Mouse (Mus musculus): ENCODE results near the gene Gmds. TPM values are rescaled to one million over a fixed set of nuclear protein-coding genes. Genes with fewer than 3 reads are reported as not detected.

The Gmds gene
- polyA plus RNA-seq, 1 experiment: 11.3 TPM

DNA sequence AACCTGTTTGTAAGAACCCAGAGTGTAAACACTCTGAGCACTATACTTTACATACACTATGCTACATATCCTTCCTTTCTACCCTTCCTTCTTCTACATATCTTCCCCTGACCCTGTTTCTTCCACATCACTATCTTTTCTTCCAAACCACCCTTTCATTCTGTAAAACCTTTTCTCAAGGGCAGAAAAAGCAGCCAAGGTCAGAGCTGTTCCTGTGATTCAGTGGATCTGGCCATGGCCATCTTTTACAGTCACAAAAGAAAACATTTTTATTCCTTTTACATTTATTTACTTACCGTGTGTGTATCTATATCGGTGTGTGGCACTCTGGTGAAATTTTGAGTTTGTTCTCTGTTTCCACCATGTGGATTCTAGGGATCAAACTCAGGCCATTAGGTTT is 418.8 kb downstream of the Gmds start:
- no peak overlapping the region for H3K27ac ChIP-seq (ENCODE audit: insufficient read depth, low read length)
- no peak for TF ChIP-seq POLR2A (IDR thresholded peaks at IDR 0.05; ENCODE audit: extremely low read depth, insufficient read depth, low read length)
- no peak for TF ChIP-seq CTCF (IDR thresholded peaks at IDR 0.05; ENCODE audit: extremely low read depth, insufficient read depth, low read length)
- H3K4me1 ChIP-seq (ENCODE audit: control insufficient read depth, insufficient read depth, low read length): no peaks in the 10 kb centered on the region
- no peak overlapping the region for H3K4me3 ChIP-seq (ENCODE audit: insufficient read depth, low read length)

- Histone ChIP-seq H3K4me1 (ENCODE audit: control insufficient read depth, insufficient read depth, low read length) (no peaks in the 10 kb centered on the region), H3K27ac (ENCODE audit: insufficient read depth, low read length) (no peak overlapping the region), H3K4me3 (ENCODE audit: insufficient read depth, low read length) (no peak overlapping the region)
- no peak for TF ChIP-seq CTCF (IDR thresholded peaks at IDR 0.05; ENCODE audit: extremely low read depth, insufficient read depth, low read length)
- no peak for TF ChIP-seq POLR2A (IDR thresholded peaks at IDR 0.05; ENCODE audit: extremely low read depth, insufficient read depth, low read length)
Measured at GRCm38 (mm10) chr13:31917387-31917786, 421.2 kb downstream of the Gmds start.

- TF ChIP-seq POLR2A (IDR thresholded peaks at IDR 0.05; ENCODE audit: extremely low read depth, insufficient read depth, low read length): no peak
- no peak for TF ChIP-seq CTCF (IDR thresholded peaks at IDR 0.05; ENCODE audit: extremely low read depth, insufficient read depth, low read length)
- Histone ChIP-seq H3K4me1 (ENCODE audit: control insufficient read depth, insufficient read depth, low read length) (no peaks in the 10 kb centered on the region), H3K27ac (ENCODE audit: insufficient read depth, low read length) (no peak overlapping the region), H3K4me3 (ENCODE audit: insufficient read depth, low read length) (no peak overlapping the region)
Measured at GRCm38 (mm10) chr13:31915748-31916147, 422.8 kb downstream of the Gmds start.

DNA sequence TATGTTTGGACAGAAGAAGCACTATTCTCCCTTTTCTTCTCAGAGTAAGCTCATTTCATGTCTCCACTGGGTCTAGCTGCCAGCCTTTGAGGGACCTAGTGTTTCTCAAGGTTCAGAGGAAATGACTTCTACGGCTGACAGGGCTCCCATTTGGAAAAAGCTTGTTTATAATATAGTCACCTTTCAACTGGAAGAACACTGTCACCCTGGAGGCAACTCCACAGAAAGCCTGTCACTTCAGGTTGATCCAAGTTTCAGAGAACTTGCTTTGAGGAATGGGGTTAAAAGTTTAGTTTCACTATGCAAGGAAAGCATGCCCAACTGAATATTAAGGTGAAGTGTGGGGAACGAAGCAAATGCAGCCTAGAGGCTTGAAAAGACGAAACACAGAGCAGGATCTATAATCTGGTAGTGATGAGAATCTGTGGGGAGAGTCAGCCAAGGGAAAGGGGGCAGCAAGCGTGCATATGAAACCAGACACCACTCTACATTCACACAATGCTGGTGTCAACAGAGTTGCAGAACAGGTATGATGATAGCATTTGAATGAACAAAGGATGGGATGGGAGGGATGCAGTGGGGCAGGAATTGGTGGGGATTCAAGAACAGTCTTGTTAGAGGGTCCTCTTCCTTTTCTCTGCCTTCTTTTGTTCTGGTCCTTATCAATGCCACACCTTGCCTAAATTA is 423.5 kb downstream of the Gmds start:
- no peak overlapping the region for H3K4me3 ChIP-seq (ENCODE audit: insufficient read depth, low read length)
- H3K4me1 ChIP-seq (ENCODE audit: control insufficient read depth, insufficient read depth, low read length): no peaks in the 10 kb centered on the region
- H3K27ac ChIP-seq (ENCODE audit: insufficient read depth, low read length): no peak overlapping the region
- TF ChIP-seq CTCF (IDR thresholded peaks at IDR 0.05; ENCODE audit: extremely low read depth, insufficient read depth, low read length) (no peak), POLR2A (IDR thresholded peaks at IDR 0.05; ENCODE audit: extremely low read depth, insufficient read depth, low read length) (no peak)

GRCm38 (mm10) chr13:31911956-31912355 is 426.6 kb downstream of the Gmds start:
- no peak for TF ChIP-seq CTCF (IDR thresholded peaks at IDR 0.05; ENCODE audit: extremely low read depth, insufficient read depth, low read length)
- TF ChIP-seq POLR2A (IDR thresholded peaks at IDR 0.05; ENCODE audit: extremely low read depth, insufficient read depth, low read length): no peak
- H3K4me1 ChIP-seq (ENCODE audit: control insufficient read depth, insufficient read depth, low read length): no peaks in the 10 kb centered on the region

GRCm38 (mm10) chr13:31911362-31911761 is 427.2 kb downstream of the Gmds start:
- H3K4me3 ChIP-seq (ENCODE audit: insufficient read depth, low read length): no peak overlapping the region
- TF ChIP-seq CTCF (IDR thresholded peaks at IDR 0.05; ENCODE audit: extremely low read depth, insufficient read depth, low read length): no peak
- no peak for TF ChIP-seq POLR2A (IDR thresholded peaks at IDR 0.05; ENCODE audit: extremely low read depth, insufficient read depth, low read length)
- no peak overlapping the region for H3K27ac ChIP-seq (ENCODE audit: insufficient read depth, low read length)
- no peaks in the 10 kb centered on the region for H3K4me1 ChIP-seq (ENCODE audit: control insufficient read depth, insufficient read depth, low read length)

More at GRCm38 (mm10) chr13:31911956-31912355, 426.6 kb downstream of the Gmds start:
- no peak overlapping the region for H3K4me3 ChIP-seq (ENCODE audit: insufficient read depth, low read length)
- H3K27ac ChIP-seq (ENCODE audit: insufficient read depth, low read length): no peak overlapping the region

DNA sequence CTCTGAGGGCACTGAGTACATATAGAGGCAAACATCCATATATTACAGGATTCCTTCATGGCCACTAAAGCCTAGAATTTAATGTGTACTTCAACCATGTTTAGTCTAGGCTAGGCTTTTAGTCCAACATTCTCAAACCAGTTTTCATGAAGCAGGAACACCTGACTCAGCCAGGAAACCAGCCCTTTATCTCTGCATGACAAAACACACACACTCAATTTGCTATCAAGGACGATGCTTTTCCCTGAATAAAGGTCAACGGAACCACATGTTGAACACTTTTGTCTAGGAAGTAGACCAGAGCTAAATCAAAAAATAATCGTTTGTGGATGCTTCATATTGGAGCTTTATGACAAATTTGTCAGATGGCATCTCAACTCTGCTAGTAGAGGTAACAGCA is 429.5 kb downstream of the Gmds start:
- Histone ChIP-seq H3K4me3 (ENCODE audit: insufficient read depth, low read length) (no peak overlapping the region), H3K4me1 (ENCODE audit: control insufficient read depth, insufficient read depth, low read length) (no peaks in the 10 kb centered on the region), H3K27ac (ENCODE audit: insufficient read depth, low read length) (no peak overlapping the region)
- TF ChIP-seq POLR2A (IDR thresholded peaks at IDR 0.05; ENCODE audit: extremely low read depth, insufficient read depth, low read length): no peak
- TF ChIP-seq CTCF (IDR thresholded peaks at IDR 0.05; ENCODE audit: extremely low read depth, insufficient read depth, low read length): no peak

DNA sequence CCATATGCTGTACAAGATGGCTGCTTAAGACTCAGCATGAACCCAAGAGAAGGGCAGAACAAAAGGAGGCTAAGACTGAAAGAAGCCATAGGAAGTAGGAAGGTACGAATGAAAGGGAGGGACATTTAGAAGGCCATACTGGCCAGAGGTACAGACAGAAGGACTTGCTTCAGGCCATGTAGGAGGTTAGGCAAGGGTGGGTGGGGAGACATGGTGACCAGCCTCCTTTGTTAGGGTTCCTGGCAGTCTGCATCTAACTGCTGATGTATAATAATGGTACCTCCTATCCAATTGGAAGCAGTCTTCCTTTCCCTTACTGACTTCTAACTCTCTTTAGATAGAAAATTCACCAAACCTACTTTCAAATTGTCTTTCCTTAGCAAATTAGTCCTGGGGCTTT is 432.0 kb downstream of the Gmds start:
- no peaks in the 10 kb centered on the region for H3K4me1 ChIP-seq (ENCODE audit: control insufficient read depth, insufficient read depth, low read length)
- H3K27ac ChIP-seq (ENCODE audit: insufficient read depth, low read length): no peak overlapping the region
- no peak overlapping the region for H3K4me3 ChIP-seq (ENCODE audit: insufficient read depth, low read length)
- no peak for TF ChIP-seq CTCF (IDR thresholded peaks at IDR 0.05; ENCODE audit: extremely low read depth, insufficient read depth, low read length)
- TF ChIP-seq POLR2A (IDR thresholded peaks at IDR 0.05; ENCODE audit: extremely low read depth, insufficient read depth, low read length): no peak

DNA sequence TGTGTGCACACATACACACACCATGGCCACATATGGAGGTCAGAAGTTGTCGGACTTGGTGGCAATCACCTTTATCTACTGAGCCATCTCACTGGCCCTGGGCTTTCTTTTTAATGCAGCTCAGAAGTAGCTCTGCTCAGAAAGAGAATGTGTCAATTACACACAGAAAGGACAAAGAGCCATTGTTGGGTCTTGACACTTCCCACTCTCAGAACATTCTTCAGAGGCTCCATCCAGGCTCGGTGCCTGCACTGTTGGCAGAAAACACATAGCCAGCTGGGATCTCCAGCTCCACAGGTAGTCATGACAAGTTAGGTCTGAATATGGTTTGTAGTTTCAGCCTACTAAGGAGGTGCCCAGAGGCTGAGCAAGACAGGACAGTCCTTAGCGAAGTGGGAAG is 438.3 kb downstream of the Gmds start:
- no peaks in the 10 kb centered on the region for H3K4me1 ChIP-seq (ENCODE audit: control insufficient read depth, insufficient read depth, low read length)
- no peak overlapping the region for H3K27ac ChIP-seq (ENCODE audit: insufficient read depth, low read length)
- TF ChIP-seq CTCF (IDR thresholded peaks at IDR 0.05; ENCODE audit: extremely low read depth, insufficient read depth, low read length) (no peak), POLR2A (IDR thresholded peaks at IDR 0.05; ENCODE audit: extremely low read depth, insufficient read depth, low read length) (no peak)
- no peak overlapping the region for H3K4me3 ChIP-seq (ENCODE audit: insufficient read depth, low read length)

- Histone ChIP-seq H3K4me1 (ENCODE audit: control insufficient read depth, insufficient read depth, low read length) (no peaks in the 10 kb centered on the region), H3K27ac (ENCODE audit: insufficient read depth, low read length) (no peak overlapping the region), H3K4me3 (ENCODE audit: insufficient read depth, low read length) (no peak overlapping the region)
- TF ChIP-seq CTCF (IDR thresholded peaks at IDR 0.05; ENCODE audit: extremely low read depth, insufficient read depth, low read length): no peak
- no peak for TF ChIP-seq POLR2A (IDR thresholded peaks at IDR 0.05; ENCODE audit: extremely low read depth, insufficient read depth, low read length)
Measured at GRCm38 (mm10) chr13:31899392-31899791, 439.1 kb downstream of the Gmds start.
